Mouse (Mus musculus): ENCODE measurements at regions not wholly inside any gene's neighbourhood (a gene's known extent, or its start where the extent isn't known, plus 50 kb on each side); places are given as distances from the start of the nearest gene placed in this dataset.

DNA sequence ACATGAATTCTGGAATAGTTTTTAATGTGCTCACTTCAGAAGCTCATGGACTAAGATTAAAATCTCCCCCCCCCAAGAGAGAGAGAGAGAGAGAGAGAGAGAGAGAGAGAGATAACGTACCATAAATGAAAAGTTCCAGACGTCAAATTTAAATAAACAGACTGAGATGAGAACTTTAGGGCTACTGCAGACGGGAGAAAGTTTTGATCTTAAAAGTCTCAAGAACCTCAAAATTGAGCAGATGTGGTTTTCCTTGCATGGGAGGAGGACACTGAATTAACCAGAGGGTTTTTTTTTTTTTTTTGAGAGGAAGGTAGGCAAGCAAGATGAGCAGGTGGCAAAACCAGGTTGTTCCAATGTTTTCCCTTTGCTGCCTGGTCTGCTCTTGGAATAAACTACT is 108.0 kb upstream of the 4933412E24Rik start:
- WGBS (ENCODE audit: insufficient replicate concordance) = 77% methylated on average over 3 of the region's 3 CpGs
- H3K9ac ChIP-seq (replicated peaks) = no peak overlapping the region
- no peaks in the 10 kb centered on the region for H3K4me1 ChIP-seq (ENCODE audit: insufficient read depth)
- H3K4me3 ChIP-seq (ENCODE audit: low read depth, low read length) = no peak overlapping the region
- TF ChIP-seq CTCF (IDR thresholded peaks at IDR 0.05; ENCODE audit: low read depth) = no peak
- TF ChIP-seq EP300 (IDR thresholded peaks at IDR 0.05; ENCODE audit: low read depth) = no peak
- no peaks in the 10 kb centered on the region for H3K9me3 ChIP-seq (ENCODE audit: low read length)
- DNase-seq (no peak), ATAC-seq (no peak)
- H3K4me2 ChIP-seq (ENCODE audit: low read depth, low read length) = no peak overlapping the region
- H3K36me3 ChIP-seq (replicated peaks; ENCODE audit: insufficient read depth, low read length) = no peaks in the 10 kb centered on the region
- H3K27ac ChIP-seq (ENCODE audit: low read depth) = no peak overlapping the region
- no peaks in the 10 kb centered on the region for H3K27me3 ChIP-seq (ENCODE audit: insufficient read depth, low read length)

DNA sequence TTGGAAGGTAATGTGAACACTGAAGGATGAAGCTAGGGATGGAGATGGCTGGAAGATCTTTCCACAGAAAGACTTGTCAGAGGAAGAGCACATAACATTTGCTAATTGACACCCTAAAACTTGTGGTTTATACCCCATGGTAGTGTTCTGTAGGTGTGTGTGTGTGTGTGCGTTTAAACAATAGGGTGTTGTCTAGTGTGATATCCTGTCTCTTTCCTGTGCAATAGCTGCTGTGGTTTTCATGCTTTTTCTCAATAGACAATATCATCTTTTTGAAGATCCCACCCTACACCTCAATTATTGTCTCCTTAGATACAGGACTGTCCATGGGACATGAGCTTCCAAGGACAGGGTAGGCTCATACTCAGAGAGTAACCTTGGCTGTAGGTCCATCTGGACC is 103.5 kb upstream of the 4933412E24Rik start:
- WGBS (ENCODE audit: insufficient replicate concordance) = 54% methylated on average over 1 of the region's 1 CpGs
- no peaks in the 10 kb centered on the region for H3K4me1 ChIP-seq (ENCODE audit: insufficient read depth)
- no peak overlapping the region for H3K27ac ChIP-seq (ENCODE audit: low read depth)
- no peak overlapping the region for H3K4me2 ChIP-seq (ENCODE audit: low read depth, low read length)
- TF ChIP-seq CTCF (IDR thresholded peaks at IDR 0.05; ENCODE audit: low read depth) = no peak
- TF ChIP-seq EP300 (IDR thresholded peaks at IDR 0.05; ENCODE audit: low read depth) = no peak
- no peaks in the 10 kb centered on the region for H3K36me3 ChIP-seq (replicated peaks; ENCODE audit: insufficient read depth, low read length)
- H3K4me3 ChIP-seq (ENCODE audit: low read depth, low read length) = no peak overlapping the region
- no peak overlapping the region for H3K9ac ChIP-seq (replicated peaks)
- ATAC-seq (no peak), DNase-seq (no peak)
- no peaks in the 10 kb centered on the region for H3K27me3 ChIP-seq (ENCODE audit: insufficient read depth, low read length)
- H3K9me3 ChIP-seq (ENCODE audit: low read length) = no peaks in the 10 kb centered on the region

DNA sequence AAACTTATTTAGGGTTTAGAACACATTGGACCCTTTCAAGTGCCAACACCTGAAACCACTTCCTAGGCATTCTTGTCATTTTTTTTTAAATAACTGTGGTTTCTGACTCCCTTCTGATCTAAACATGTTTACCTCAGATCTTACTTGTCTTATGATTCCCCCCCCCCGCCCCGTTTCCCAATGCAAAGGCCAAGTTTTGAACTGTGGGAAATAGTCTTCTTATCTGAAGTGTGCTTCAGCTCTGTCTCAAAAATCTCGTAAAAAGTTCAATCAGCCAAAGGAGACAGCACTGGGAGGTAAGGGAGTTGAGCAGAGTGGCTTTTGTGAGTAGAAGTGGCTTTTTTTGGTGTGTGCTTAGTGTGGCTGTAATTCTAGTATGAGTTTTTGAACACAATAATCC is 95.5 kb upstream of the 4933412E24Rik start:
- no peak overlapping the region for H3K9ac ChIP-seq (replicated peaks)

DNA sequence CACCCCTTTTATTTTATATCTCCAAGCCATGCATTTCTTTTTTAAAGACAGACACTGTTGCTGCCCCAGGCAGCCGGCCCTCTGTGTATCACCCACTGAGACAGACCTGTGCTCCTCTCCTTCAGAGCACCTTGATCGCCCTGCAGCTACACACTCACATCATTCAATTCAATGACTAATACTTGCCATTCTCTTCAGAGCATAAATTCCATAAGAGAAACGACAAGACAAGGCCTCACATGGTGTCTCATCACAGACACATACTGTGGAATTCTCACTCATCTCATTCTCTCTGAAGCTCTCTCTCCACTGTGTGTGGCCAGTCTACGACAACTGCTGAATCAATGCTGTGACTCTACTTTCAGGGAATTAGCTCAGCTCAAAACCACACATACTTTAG is 94.6 kb upstream of the 4933412E24Rik start:
- WGBS (ENCODE audit: insufficient replicate concordance) = 63% methylated on average over 4 of the region's 4 CpGs
- H3K9me3 ChIP-seq (ENCODE audit: low read length) = no peaks in the 10 kb centered on the region
- no peaks in the 10 kb centered on the region for H3K4me1 ChIP-seq (ENCODE audit: insufficient read depth)
- H3K27ac ChIP-seq (ENCODE audit: low read depth) = no peak overlapping the region
- H3K36me3 ChIP-seq (replicated peaks; ENCODE audit: insufficient read depth, low read length) = no peaks in the 10 kb centered on the region
- no peak for TF ChIP-seq CTCF (IDR thresholded peaks at IDR 0.05; ENCODE audit: low read depth)
- TF ChIP-seq EP300 (IDR thresholded peaks at IDR 0.05; ENCODE audit: low read depth) = no peak
- H3K4me2 ChIP-seq (ENCODE audit: low read depth, low read length) = no peak overlapping the region
- H3K27me3 ChIP-seq (ENCODE audit: insufficient read depth, low read length) = no peaks in the 10 kb centered on the region
- H3K4me3 ChIP-seq (ENCODE audit: low read depth, low read length) = no peak overlapping the region
- no peak for DNase-seq
- H3K9ac ChIP-seq (replicated peaks) = no peak overlapping the region
- ATAC-seq = no peak

More for the DNA sequence above, 95.5 kb upstream of the 4933412E24Rik start:
- TF ChIP-seq CTCF (IDR thresholded peaks at IDR 0.05; ENCODE audit: low read depth) = no peak
- no peak for TF ChIP-seq EP300 (IDR thresholded peaks at IDR 0.05; ENCODE audit: low read depth)
- ATAC-seq = no peak
- Histone ChIP-seq H3K9me3 (ENCODE audit: low read length) (no peaks in the 10 kb centered on the region), H3K27me3 (ENCODE audit: insufficient read depth, low read length) (no peaks in the 10 kb centered on the region), H3K4me1 (ENCODE audit: insufficient read depth) (no peaks in the 10 kb centered on the region), H3K4me2 (ENCODE audit: low read depth, low read length) (no peak overlapping the region), H3K36me3 (replicated peaks; ENCODE audit: insufficient read depth, low read length) (no peaks in the 10 kb centered on the region), H3K27ac (ENCODE audit: low read depth) (no peak overlapping the region), H3K4me3 (ENCODE audit: low read depth, low read length) (no peak overlapping the region)
- no peak for DNase-seq
- WGBS (ENCODE audit: insufficient replicate concordance) = 67% methylated on average over 3 of the region's 3 CpGs

DNA sequence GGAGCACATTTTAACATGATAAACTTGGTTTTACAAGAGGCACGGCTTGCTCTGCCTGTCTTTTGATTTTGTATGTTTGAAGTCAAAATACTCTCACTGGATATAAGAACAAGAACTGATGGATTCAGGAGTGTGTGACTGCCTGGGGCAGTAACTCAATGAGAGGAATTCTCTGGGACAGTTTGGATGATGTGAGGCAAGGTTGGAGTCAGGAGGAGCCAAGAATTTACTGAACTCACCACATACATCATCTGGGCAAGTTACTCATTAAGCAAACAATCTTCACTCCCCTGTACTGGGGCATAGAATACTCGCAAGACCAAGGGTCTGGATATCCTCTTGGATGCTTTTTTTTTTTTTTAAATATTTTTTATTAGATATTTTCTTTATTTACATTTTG is 87.7 kb upstream of the 4933412E24Rik start:
- no peaks in the 10 kb centered on the region for H3K9me3 ChIP-seq (ENCODE audit: low read length)
- H3K27me3 ChIP-seq (ENCODE audit: insufficient read depth, low read length) = no peaks in the 10 kb centered on the region
- WGBS (ENCODE audit: insufficient replicate concordance) = 70% methylated on average over 2 of the region's 2 CpGs
- no peak overlapping the region for H3K9ac ChIP-seq (replicated peaks)
- no peak for ATAC-seq
- TF ChIP-seq CTCF (IDR thresholded peaks at IDR 0.05; ENCODE audit: low read depth) (no peak), EP300 (IDR thresholded peaks at IDR 0.05; ENCODE audit: low read depth) (no peak)
- H3K4me3 ChIP-seq (ENCODE audit: low read depth, low read length) = no peak overlapping the region
- DNase-seq = no peak
- H3K36me3 ChIP-seq (replicated peaks; ENCODE audit: insufficient read depth, low read length) = no peaks in the 10 kb centered on the region
- no peaks in the 10 kb centered on the region for H3K4me1 ChIP-seq (ENCODE audit: insufficient read depth)
- H3K27ac ChIP-seq (ENCODE audit: low read depth) = no peak overlapping the region
- H3K4me2 ChIP-seq (ENCODE audit: low read depth, low read length) = no peak overlapping the region

DNA sequence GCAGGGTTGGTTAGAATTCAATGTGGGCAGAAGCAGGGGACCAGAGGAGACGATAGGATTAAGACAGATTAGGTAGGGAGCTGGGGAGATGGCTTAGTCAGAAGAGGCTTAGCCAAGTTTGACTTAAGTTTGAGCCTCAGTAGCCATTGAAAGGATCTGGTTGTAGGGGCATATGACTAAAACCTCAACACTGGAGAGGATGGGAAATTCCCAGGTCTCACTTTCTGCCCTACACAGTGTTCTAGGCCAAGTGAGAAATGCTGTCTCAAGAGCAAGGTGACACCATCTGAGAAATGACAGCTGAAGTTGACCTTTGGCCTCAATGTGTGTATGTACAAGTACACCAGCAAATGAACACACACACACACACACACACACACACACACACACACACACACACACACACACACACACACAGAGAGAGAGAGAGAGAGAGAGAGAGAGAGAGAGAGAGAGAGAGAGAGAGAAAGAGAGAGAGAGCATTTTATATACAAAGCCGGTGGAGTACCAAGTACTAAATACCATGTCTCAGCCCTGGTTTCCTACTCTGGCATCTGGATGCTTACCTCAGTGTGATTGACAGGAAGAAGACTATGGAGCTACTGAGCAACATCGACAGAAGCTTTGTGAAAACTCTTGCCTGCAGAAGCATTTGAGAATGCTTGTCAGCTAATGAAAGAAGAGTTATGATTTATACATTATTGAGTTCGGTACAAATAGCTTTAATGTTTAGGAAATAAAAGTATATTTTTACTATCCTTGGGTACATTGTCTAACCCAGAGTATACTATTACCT is 85.3 kb upstream of the 4933412E24Rik start:
- no peak overlapping the region for H3K27ac ChIP-seq (ENCODE audit: low read depth)
- WGBS (ENCODE audit: insufficient replicate concordance) = 77% methylated on average over 4 of the region's 4 CpGs
- H3K4me1 ChIP-seq (ENCODE audit: insufficient read depth) = no peaks in the 10 kb centered on the region
- H3K27me3 ChIP-seq (ENCODE audit: insufficient read depth, low read length) = no peaks in the 10 kb centered on the region; the same call in 1 of the 2 replicates
- H3K9ac ChIP-seq (replicated peaks) = no peak overlapping the region
- no peak for TF ChIP-seq EP300 (IDR thresholded peaks at IDR 0.05; ENCODE audit: low read depth)
- no peak for TF ChIP-seq CTCF (IDR thresholded peaks at IDR 0.05; ENCODE audit: low read depth)
- DNase-seq (no peak), ATAC-seq (no peak)
- no peak overlapping the region for H3K4me3 ChIP-seq (ENCODE audit: low read depth, low read length)
- no peak overlapping the region for H3K4me2 ChIP-seq (ENCODE audit: low read depth, low read length)
- H3K9me3 ChIP-seq (ENCODE audit: low read length) = no peaks in the 10 kb centered on the region
- H3K36me3 ChIP-seq (replicated peaks; ENCODE audit: insufficient read depth, low read length) = no peaks in the 10 kb centered on the region
